Mouse (Mus musculus) myocyte (in vitro differentiated cells): ENCODE measurements around the gene Entpd8.

Source experiments
- CEBPB ChIP-seq: IDR thresholded peaks from 2 replicates; pipeline ENCODE4 v1.6.1; 2011; ENCODE audit warnings: mild to moderate bottlenecking, moderate library complexity; ENCODE audit not compliant: poor library complexity, insufficient read depth, severe bottlenecking
- MAX ChIP-seq: IDR thresholded peaks from one replicate; pipeline ENCODE4 v1.6.1; 2011; ENCODE audit warnings: low read depth, mild to moderate bottlenecking, control low read depth
- MYOD1 ChIP-seq, 3 experiments: IDR thresholded peaks; one replicate each; pipeline ENCODE4 v1.6.1; 2011; ENCODE audit warnings: control low read depth in 2 of 3, low read depth in 2 of 3, mild to moderate bottlenecking in 2 of 3, moderate library complexity in 1 of 3; ENCODE audit not compliant: insufficient read length in 2 of 3, control insufficient read depth in 1 of 3
- POLR2A ChIP-seq: IDR thresholded peaks from one replicate; pipeline ENCODE4 v1.6.1; 2011; ENCODE audit warnings: low read depth, mild to moderate bottlenecking, control low read depth, moderate library complexity; ENCODE audit not compliant: insufficient read length
- REST ChIP-seq: IDR thresholded peaks from one replicate; pipeline ENCODE4 v1.6.1; 2011; ENCODE audit warnings: mild to moderate bottlenecking, control low read depth, moderate library complexity; ENCODE audit not compliant: insufficient read depth, insufficient read length
- TCF12 ChIP-seq: IDR thresholded peaks from one replicate; pipeline ENCODE4 v1.6.1; 2011; ENCODE audit warnings: mild to moderate bottlenecking, control low read depth; ENCODE audit not compliant: poor library complexity, insufficient read depth, severe bottlenecking
- TCF3 ChIP-seq: IDR thresholded peaks from one replicate; pipeline ENCODE4 v1.6.1; 2011; ENCODE audit warnings: low read depth, control low read depth; ENCODE audit not compliant: insufficient read length
- USF1 ChIP-seq: IDR thresholded peaks from one replicate; pipeline ENCODE4 v1.6.1; 2011; ENCODE audit warnings: low read depth, mild to moderate bottlenecking, control low read depth, moderate library complexity

GRCm38 (mm10) chr2:25098005-25098615 lies 18.0 kb downstream of the Entpd8 start:
- TF ChIP-seq MYOD1 (IDR thresholded peaks at IDR 0.05; ENCODE audit: control insufficient read depth in 1 of 3, insufficient read length in 2 of 3, low read depth in 2 of 3) (no peak), REST (no peak), MAX (no peak), CEBPB (no peak), POLR2A (no peak), TCF12 (no peak), TCF3 (no peak), USF1 (no peak)
